Mouse (Mus musculus): ENCODE results near the gene Tefm.

- TF ChIP-seq POLR2A (IDR thresholded peaks at IDR 0.05; ENCODE audit: low read depth, low read length), result no peak
- TF ChIP-seq CTCF (IDR thresholded peaks at IDR 0.05; ENCODE audit: extremely low read depth, insufficient read depth, insufficient read length, insufficient replicate concordance), result no peak
Observed at GRCm38 (mm10) chr11:80090555-80091164, 51.3 kb downstream of the Tefm start.
